Mouse (Mus musculus): ENCODE data around the gene Smarce1. TPM values are rescaled to one million over a fixed set of nuclear protein-coding genes. Genes with fewer than 3 reads are reported as not detected.
A peak's percentile ranks its signal among the peaks of the same experiment; 100 is the strongest.

Gene Smarce1
- polyA plus RNA-seq, 1 experiment from 2014 or later, result 135 TPM

DNA sequence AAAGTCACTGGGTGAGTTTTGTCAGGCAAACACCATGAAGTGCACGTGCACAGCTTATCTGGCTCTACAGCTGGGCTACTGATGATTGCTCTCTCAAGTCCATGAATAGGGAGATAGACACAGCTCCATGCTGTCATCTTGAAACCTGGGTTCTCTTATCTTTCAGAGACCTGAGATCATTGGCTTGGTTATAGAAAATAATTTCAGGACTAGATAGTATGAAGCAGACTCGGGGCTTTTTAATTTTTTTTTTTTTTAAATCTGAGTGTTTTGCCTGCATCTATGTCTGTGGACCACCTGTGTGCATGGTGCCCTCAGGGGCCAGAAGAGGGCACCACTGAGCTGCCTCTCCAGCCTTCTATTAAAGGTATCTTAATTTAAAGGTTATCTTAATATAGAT lies 23.9 kb downstream of the Smarce1 start:
- no peaks in the 10 kb centered on the region for H3K27me3 ChIP-seq
- POLR2A ChIA-PET, result interaction anchor here (1.0 to 2.0 kb wide), 2 partner anchors 12 to 23 kb away, joined by 3 to 6 read pairs; no protein-coding TSS in a partner anchor
- DNase-seq (ENCODE audit: low read depth, low spot score) (no peak), ATAC-seq (no peak)
- in situ Hi-C loops (cut with MboI; ENCODE audit: low pct_unique_long_range_greater_than_20kb), result no loop called here
- CTCF ChIA-PET, result interaction anchor here (1.0 to 1.9 kb wide), 5 partner anchors 12 to 23 kb away, joined by 3 to 5 read pairs (median 4); no protein-coding TSS in a partner anchor
- peak; percentile 71 for TF ChIP-seq CTCF (IDR thresholded peaks at IDR 0.05)

DNA sequence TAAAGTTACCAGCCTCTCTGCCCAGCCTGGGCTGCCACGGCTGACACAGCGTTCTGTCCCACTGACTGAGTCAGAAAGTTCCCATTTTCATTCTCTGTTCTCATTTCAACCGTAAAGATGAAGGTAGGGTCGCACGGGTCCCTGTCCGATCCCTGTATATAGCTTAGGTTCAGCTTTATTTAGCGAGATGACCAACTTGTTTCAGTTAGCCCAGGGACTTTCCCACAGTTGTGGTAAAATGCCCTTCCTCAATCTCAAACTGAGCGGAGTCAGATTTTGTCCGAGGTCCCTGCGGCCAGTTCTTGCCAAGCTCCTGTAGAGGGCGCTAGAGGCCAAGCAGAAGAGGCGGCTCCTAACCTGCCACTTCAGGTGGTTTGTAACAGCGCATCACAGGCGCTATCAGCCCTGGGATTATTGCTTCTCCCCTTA lies 41.6 kb downstream of the Smarce1 start:
- DNase-seq (ENCODE audit: low read depth, low spot score), result no peak
- peak; percentile 85 for TF ChIP-seq CTCF (IDR thresholded peaks at IDR 0.05)
- CTCF ChIA-PET, result interaction anchor here (1.5 to 2.1 kb wide), 2 partner anchors 104 to 106 kb away, joined by 5 to 8 read pairs; no protein-coding TSS in a partner anchor
- peaks cover 45% of the 10 kb centered on the region for H3K27me3 ChIP-seq
- POLR2A ChIA-PET, result no interaction called here
- peak; percentile 71 for ATAC-seq
- in situ Hi-C loops (cut with MboI; ENCODE audit: low pct_unique_long_range_greater_than_20kb), result no loop called here

DNA sequence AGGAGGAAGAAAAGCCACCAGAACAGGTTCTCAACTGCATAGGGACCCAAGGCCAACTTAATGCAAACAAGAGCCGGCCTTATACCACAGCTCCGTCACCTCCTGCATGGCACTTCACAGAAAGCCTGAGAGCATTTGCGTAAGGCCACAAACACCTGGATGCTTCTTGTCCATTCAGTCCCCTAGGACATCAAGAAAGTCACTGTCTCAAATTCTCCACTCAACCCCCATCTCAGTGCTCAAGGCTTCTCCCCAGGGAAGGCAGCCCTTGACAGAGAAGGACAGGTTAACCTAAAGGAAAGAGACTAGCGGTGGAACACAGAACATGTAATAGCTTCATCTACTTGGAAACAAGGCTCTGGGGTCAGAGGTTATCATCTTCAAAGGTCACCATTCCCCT lies 43.5 kb downstream of the Smarce1 start:
- TF ChIP-seq CTCF (IDR thresholded peaks at IDR 0.05), result no peak
- peaks cover 48% of the 10 kb centered on the region for H3K27me3 ChIP-seq
- in situ Hi-C loops (cut with MboI; ENCODE audit: low pct_unique_long_range_greater_than_20kb), result no loop called here
- CTCF ChIA-PET, result interaction anchor here (2.1 kb wide), 1 partner anchor 108 kb away, joined by 8 read pairs; no protein-coding TSS in a partner anchor
- POLR2A ChIA-PET, result no interaction called here
- DNase-seq (ENCODE audit: low read depth, low spot score), result no peak
- no peak for ATAC-seq

- in situ Hi-C loops (cut with MboI; ENCODE audit: low pct_unique_long_range_greater_than_20kb), result no loop called here
These were observed 44.0 kb downstream of the Smarce1 start for GRCm38 (mm10) chr11:99186836-99187235.

GRCm38 (mm10) chr11:99182575-99182974 lies 48.2 kb downstream of the Smarce1 start:
- ChIA-PET POLR2A (no interaction called here), CTCF (no interaction called here)
- DNase-seq (ENCODE audit: low read depth, low spot score) (no peak), ATAC-seq (no peak)
- no peak for TF ChIP-seq CTCF (IDR thresholded peaks at IDR 0.05)
- in situ Hi-C loops (cut with MboI; ENCODE audit: low pct_unique_long_range_greater_than_20kb), result no loop called here
- peaks cover 42% of the 10 kb centered on the region for H3K27me3 ChIP-seq

More at GRCm38 (mm10) chr11:99186836-99187235, 44.0 kb downstream of the Smarce1 start:
- peak; percentile 8 for TF ChIP-seq CTCF (IDR thresholded peaks at IDR 0.05)
- H3K27me3 ChIP-seq, result peaks cover 50% of the 10 kb centered on the region
- CTCF ChIA-PET, result no interaction called here
- ATAC-seq (no peak), DNase-seq (ENCODE audit: low read depth, low spot score) (no peak)
- POLR2A ChIA-PET, result no interaction called here

GRCm38 (mm10) chr11:99180071-99180470 lies 50.7 kb downstream of the Smarce1 start:
- TF ChIP-seq CTCF (IDR thresholded peaks at IDR 0.05), result no peak
- ChIA-PET POLR2A (no interaction called here), CTCF (interaction anchor here (1.4 kb wide), 1 partner anchor 14 kb away, joined by 4 read pairs; no protein-coding TSS in a partner anchor)
- DNase-seq (ENCODE audit: low read depth, low spot score) (no peak), ATAC-seq (no peak)
- in situ Hi-C loops (cut with MboI; ENCODE audit: low pct_unique_long_range_greater_than_20kb), result no loop called here
- peaks cover 26% of the 10 kb centered on the region for H3K27me3 ChIP-seq

DNA sequence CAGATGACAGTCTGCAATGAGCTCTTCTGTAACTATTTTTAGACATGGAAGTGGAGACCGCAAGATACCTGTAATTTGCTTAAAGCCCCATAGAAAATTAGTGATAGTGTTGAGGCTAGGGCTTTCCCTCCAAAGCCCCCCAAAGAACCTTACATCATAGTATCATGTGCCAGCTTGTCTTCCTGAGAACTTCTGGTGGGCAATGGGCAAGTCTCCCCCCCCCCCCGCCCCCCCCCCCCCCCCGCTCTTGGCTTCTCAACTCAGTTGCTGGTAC lies 53.0 kb downstream of the Smarce1 start:
- in situ Hi-C loops (cut with MboI; ENCODE audit: low pct_unique_long_range_greater_than_20kb), result no loop called here
- TF ChIP-seq CTCF (IDR thresholded peaks at IDR 0.05), result no peak
- peaks cover 22% of the 10 kb centered on the region for H3K27me3 ChIP-seq
- ChIA-PET CTCF (no interaction called here), POLR2A (no interaction called here)
- DNase-seq (ENCODE audit: low read depth, low spot score) (no peak), ATAC-seq (no peak)

GRCm38 (mm10) chr11:99177054-99177924 lies 53.5 kb downstream of the Smarce1 start:
- POLR2A ChIA-PET, result no interaction called here
- peaks cover 16% of the 10 kb centered on the region for H3K27me3 ChIP-seq
- no peak for ATAC-seq
- no peak for DNase-seq (ENCODE audit: low read depth, low spot score)
- in situ Hi-C loops (cut with MboI; ENCODE audit: low pct_unique_long_range_greater_than_20kb), result no loop called here
- no peak for TF ChIP-seq CTCF (IDR thresholded peaks at IDR 0.05)
- CTCF ChIA-PET, result no interaction called here

GRCm38 (mm10) chr11:99172002-99172401 lies 58.8 kb downstream of the Smarce1 start:
- peaks cover 20% of the 10 kb centered on the region for H3K27me3 ChIP-seq
- POLR2A ChIA-PET, result no interaction called here
- DNase-seq (ENCODE audit: low read depth, low spot score) (no peak), ATAC-seq (no peak)
- peak; percentile 39 for TF ChIP-seq CTCF (IDR thresholded peaks at IDR 0.05)
- CTCF ChIA-PET, result no interaction called here
- in situ Hi-C loops (cut with MboI; ENCODE audit: low pct_unique_long_range_greater_than_20kb), result no loop called here

- DNase-seq (ENCODE audit: low read depth, low spot score) (no peak), ATAC-seq (no peak)
- TF ChIP-seq CTCF (IDR thresholded peaks at IDR 0.05), result no peak
- in situ Hi-C loops (cut with MboI; ENCODE audit: low pct_unique_long_range_greater_than_20kb), result no loop called here
- H3K27me3 ChIP-seq, result peaks cover 20% of the 10 kb centered on the region
- ChIA-PET CTCF (no interaction called here), POLR2A (no interaction called here)
These were observed 59.4 kb downstream of the Smarce1 start for GRCm38 (mm10) chr11:99171442-99171841.

GRCm38 (mm10) chr11:99170547-99171267 lies 60.1 kb downstream of the Smarce1 start:
- ChIA-PET CTCF (no interaction called here), POLR2A (no interaction called here)
- peaks cover 20% of the 10 kb centered on the region for H3K27me3 ChIP-seq
- no peak for DNase-seq (ENCODE audit: low read depth, low spot score)
- in situ Hi-C loops (cut with MboI; ENCODE audit: low pct_unique_long_range_greater_than_20kb), result no loop called here
- no peak for ATAC-seq
- TF ChIP-seq CTCF (IDR thresholded peaks at IDR 0.05), result no peak

Measured in Patski (cell line).